Comparison of ENCODE assay signal across 21 mouse cellular contexts in genomic region chr3:137267752-137268151, GRCm38 (mm10).
DNase-seq lines count a peak whose midpoint lies in the region; ATAC-seq and TF ChIP-seq lines count a peak whose summit lies in the region.
"Had no signal": no experiment of that assay in that cellular context is flagged by ENCODE, and none has a peak within 500 bp of the region (broad histone marks: within the 10 kb centered on the region; RNA-seq: fewer than 3 reads in every experiment).

No protein-coding gene starts in this region.

- TF ChIP-seq CTCF in midbrain, postnatal 0 days (IDR thresholded peaks at IDR 0.05): no peak
- no peak for TF ChIP-seq CTCF in cerebellum, adult 2 months (IDR thresholded peaks at IDR 0.05; ENCODE audit: borderline replicate concordance, insufficient read depth, low read depth, low read length)
- no peak for TF ChIP-seq CTCF in embryonic fibroblast, embryonic 13.5 days (IDR thresholded peaks at IDR 0.05; ENCODE audit: borderline replicate concordance, insufficient read depth, low read length)

- no peaks in the 10 kb centered on the region for H3K36me3 ChIP-seq in midbrain, postnatal 0 days (ENCODE audit: insufficient read depth, low read length)
- no peaks in the 10 kb centered on the region for H3K36me3 ChIP-seq in midbrain, embryonic 15.5 days (replicated peaks)
- no peaks in the 10 kb centered on the region for H3K36me3 ChIP-seq in forebrain, embryonic 15.5 days
- H3K36me3 ChIP-seq: embryonic facial prominence, embryonic 12.5 days; liver, embryonic 15.5 days; neural tube, embryonic 13.5 days had no signal

- no peaks in the 10 kb centered on the region for H3K4me1 ChIP-seq in midbrain, postnatal 0 days (ENCODE audit: insufficient read depth, low read length)
- no peaks in the 10 kb centered on the region for H3K4me1 ChIP-seq in midbrain, embryonic 15.5 days
- peaks cover 2% of the 10 kb centered on the region; the same call in 1 of the 2 replicates for H3K4me1 ChIP-seq in cerebellum, adult 2 months (ENCODE audit: control insufficient read depth, insufficient read depth, low read length)
- no peaks in the 10 kb centered on the region for H3K4me1 ChIP-seq in embryonic fibroblast, embryonic 13.5 days (ENCODE audit: control insufficient read depth, insufficient read depth, low read length)
- no peaks in the 10 kb centered on the region for H3K4me1 ChIP-seq in forebrain, embryonic 15.5 days
- H3K4me1 ChIP-seq: embryonic facial prominence, embryonic 12.5 days; liver, embryonic 15.5 days; neural tube, embryonic 13.5 days had no signal

- H3K4me3 ChIP-seq in midbrain, postnatal 0 days (ENCODE audit: low read depth, low read length): no peak overlapping the region
- no peak overlapping the region for H3K4me3 ChIP-seq in midbrain, embryonic 15.5 days
- no peak overlapping the region for H3K4me3 ChIP-seq in cerebellum, adult 2 months (replicated peaks; ENCODE audit: insufficient read depth, low read depth, low read length)
- no peak overlapping the region for H3K4me3 ChIP-seq in embryonic fibroblast, embryonic 13.5 days (ENCODE audit: insufficient read depth, low read length)
- no peak overlapping the region for H3K4me3 ChIP-seq in forebrain, embryonic 15.5 days
- H3K4me3 ChIP-seq: embryonic facial prominence, embryonic 12.5 days; liver, embryonic 15.5 days; neural tube, embryonic 13.5 days had no signal

- DNase-seq in midbrain, postnatal 0 days (ENCODE audit: low spot score): peak; percentile 47
- DNase-seq in cerebellum, adult 2 months: peak; percentile 28 to 77
- no peak for DNase-seq in layer of hippocampus, adult 11-12 months (ENCODE audit: low spot score)
- DNase-seq in lung, postnatal 4 days: no peak
- DNase-seq in thymus, postnatal 0 days (ENCODE audit: low spot score): no peak
- DNase-seq: gastrocnemius, postnatal 14 days; heart, postnatal 14 days; kidney, adult 11 months; layer of hippocampus, adult 9-11 months; right cerebral cortex, postnatal 25 days; thymus, postnatal 36 days had no signal

- H3K9ac ChIP-seq in midbrain, postnatal 0 days (replicated peaks; ENCODE audit: low read length, poor library complexity, severe bottlenecking): no peak overlapping the region
- no peak overlapping the region for H3K9ac ChIP-seq in midbrain, embryonic 15.5 days
- no peak overlapping the region for H3K9ac ChIP-seq in forebrain, embryonic 15.5 days (replicated peaks)
- H3K9ac ChIP-seq: embryonic facial prominence, embryonic 12.5 days; hindbrain, embryonic 14.5 days; liver, embryonic 15.5 days; neural tube, embryonic 13.5 days had no signal

- H3K4me2 ChIP-seq in midbrain, postnatal 0 days (ENCODE audit: low read depth, low read length, poor library complexity, severe bottlenecking): no peak overlapping the region
- no peak overlapping the region for H3K4me2 ChIP-seq in midbrain, embryonic 15.5 days
- no peak overlapping the region for H3K4me2 ChIP-seq in forebrain, embryonic 15.5 days (replicated peaks)
- H3K4me2 ChIP-seq: embryonic facial prominence, embryonic 12.5 days; heart, embryonic 11.5 days; hindbrain, embryonic 14.5 days; liver, embryonic 15.5 days; neural tube, embryonic 13.5 days had no signal

- WGBS in midbrain, postnatal 0 days: 88% methylated on average over 1 of the region's 1 CpGs
- WGBS in midbrain, embryonic 15.5 days: 84% methylated on average over 1 of the region's 1 CpGs
- WGBS in cerebellum, adult 2 months: 16% methylated on average over 1 of the region's 1 CpGs
- WGBS in forebrain, embryonic 15.5 days: 56% methylated on average over 1 of the region's 1 CpGs

- TF ChIP-seq POLR2A in cerebellum, adult 2 months (IDR thresholded peaks at IDR 0.05; ENCODE audit: borderline replicate concordance, insufficient read depth, low read length): no peak
- TF ChIP-seq POLR2A in embryonic fibroblast, embryonic 13.5 days (IDR thresholded peaks at IDR 0.05; ENCODE audit: low read depth, low read length): no peak

- no peaks in the 10 kb centered on the region for H3K9me3 ChIP-seq in midbrain, postnatal 0 days (ENCODE audit: low read length)
- no peaks in the 10 kb centered on the region for H3K9me3 ChIP-seq in midbrain, embryonic 15.5 days
- no peaks in the 10 kb centered on the region for H3K9me3 ChIP-seq in forebrain, embryonic 15.5 days
- H3K9me3 ChIP-seq: embryonic facial prominence, embryonic 12.5 days; liver, embryonic 15.5 days; neural tube, embryonic 13.5 days had no signal

- H3K27me3 ChIP-seq in midbrain, postnatal 0 days (ENCODE audit: insufficient read depth, low read length): no peaks in the 10 kb centered on the region
- H3K27me3 ChIP-seq in midbrain, embryonic 15.5 days (replicated peaks): no peaks in the 10 kb centered on the region
- no peaks in the 10 kb centered on the region for H3K27me3 ChIP-seq in cerebellum, adult 2 months (ENCODE audit: control insufficient read depth, insufficient read depth, low read length)
- H3K27me3 ChIP-seq in forebrain, embryonic 15.5 days: no peaks in the 10 kb centered on the region
- H3K27me3 ChIP-seq: embryonic facial prominence, embryonic 12.5 days; liver, embryonic 15.5 days; neural tube, embryonic 13.5 days had no signal

- no peak for ATAC-seq in midbrain, postnatal 0 days (ENCODE audit: low FRiP score)
- ATAC-seq in midbrain, embryonic 15.5 days (replicated peaks): no peak
- no peak for ATAC-seq in forebrain, embryonic 15.5 days (replicated peaks)
- ATAC-seq: lung, postnatal 0 days had no signal

- no peak overlapping the region for H3K27ac ChIP-seq in midbrain, postnatal 0 days (ENCODE audit: low read depth, low read length)
- H3K27ac ChIP-seq in midbrain, embryonic 15.5 days: no peak overlapping the region
- peak overlapping the region; percentile 46; the same call in 1 of the 2 replicates for H3K27ac ChIP-seq in cerebellum, adult 2 months (ENCODE audit: insufficient read depth, low read length)
- peak overlapping the region; percentile 34; the same call in 1 of the 2 replicates for H3K27ac ChIP-seq in embryonic fibroblast, embryonic 13.5 days (ENCODE audit: insufficient read depth, low read length)
- H3K27ac ChIP-seq in forebrain, embryonic 15.5 days (replicated peaks): no peak overlapping the region
- H3K27ac ChIP-seq: embryonic facial prominence, embryonic 12.5 days; hindbrain, embryonic 14.5 days; kidney, postnatal 0 days; liver, embryonic 15.5 days; neural tube, embryonic 13.5 days had no signal

Comparison
In these comparisons a context has a peak if more than half of its experiments do, and no peak if none do; other contexts are left out.
1. DNase-seq: peak in midbrain, postnatal 0 days (single experiment) and cerebellum, adult 2 months (2 of 2); none in layer of hippocampus, adult 11-12 months (single experiment), lung, postnatal 4 days (0 of 2) and thymus, postnatal 0 days (single experiment).
2. H3K27ac ChIP-seq: peak in cerebellum, adult 2 months (single experiment) and embryonic fibroblast, embryonic 13.5 days (single experiment); none in midbrain, postnatal 0 days (single experiment), midbrain, embryonic 15.5 days (single experiment) and forebrain, embryonic 15.5 days (single experiment).